Mouse (Mus musculus) lung, postnatal 10 days (tissue): ENCODE measurements around the gene Tgtp2.
"Not testable (repeated sequence)": the region's sequence is repeated elsewhere in the genome, so short reads cannot be mapped to it uniquely, and the experiment has no call there.

ENCODE experiments used
- DNase-seq: peaks from one replicate; pipeline ENCODE4 v3.0.0; 2021

Gene Tgtp2

DNA sequence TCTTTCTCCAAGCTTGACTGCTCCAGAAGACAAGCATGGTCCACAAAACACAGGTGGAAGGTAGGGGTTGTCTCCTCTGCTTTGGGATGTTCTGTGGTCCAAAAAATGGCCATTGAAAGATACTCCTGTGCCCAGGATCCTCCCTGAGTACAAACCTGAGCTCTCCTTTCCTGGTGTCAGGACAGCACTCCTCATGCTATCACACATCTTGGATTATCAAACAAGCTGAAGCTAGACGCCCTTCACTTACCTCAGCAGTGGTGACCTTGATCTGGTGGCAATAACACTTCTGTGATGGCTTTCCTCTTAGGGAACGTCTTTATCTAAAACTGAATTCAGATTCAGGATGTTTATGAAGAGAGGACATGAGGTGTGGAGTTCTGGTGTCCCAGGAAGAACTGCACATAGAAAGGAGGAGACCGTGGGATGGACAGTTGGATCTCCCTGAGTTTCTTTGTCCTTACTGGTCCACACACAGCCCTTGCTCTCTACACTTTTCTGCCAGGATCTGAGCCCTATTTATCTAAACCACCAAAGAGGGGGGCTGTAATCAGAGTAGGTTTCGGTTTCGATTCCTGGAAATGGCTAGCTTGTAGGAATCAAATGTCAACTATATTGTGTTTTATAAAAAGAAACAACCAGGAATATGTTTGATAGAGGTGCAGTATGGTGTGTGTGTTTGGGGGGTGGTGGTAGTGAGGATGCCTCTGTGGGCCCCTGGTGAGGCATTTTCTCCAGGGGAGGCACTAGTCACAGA is at the start of gene Tgtp2:
Gene Tgtp2, minus strand, starts transcription at position 494 of the 757 bp plus-strand sequence.
- not testable (repeated sequence) for DNase-seq

DNA sequence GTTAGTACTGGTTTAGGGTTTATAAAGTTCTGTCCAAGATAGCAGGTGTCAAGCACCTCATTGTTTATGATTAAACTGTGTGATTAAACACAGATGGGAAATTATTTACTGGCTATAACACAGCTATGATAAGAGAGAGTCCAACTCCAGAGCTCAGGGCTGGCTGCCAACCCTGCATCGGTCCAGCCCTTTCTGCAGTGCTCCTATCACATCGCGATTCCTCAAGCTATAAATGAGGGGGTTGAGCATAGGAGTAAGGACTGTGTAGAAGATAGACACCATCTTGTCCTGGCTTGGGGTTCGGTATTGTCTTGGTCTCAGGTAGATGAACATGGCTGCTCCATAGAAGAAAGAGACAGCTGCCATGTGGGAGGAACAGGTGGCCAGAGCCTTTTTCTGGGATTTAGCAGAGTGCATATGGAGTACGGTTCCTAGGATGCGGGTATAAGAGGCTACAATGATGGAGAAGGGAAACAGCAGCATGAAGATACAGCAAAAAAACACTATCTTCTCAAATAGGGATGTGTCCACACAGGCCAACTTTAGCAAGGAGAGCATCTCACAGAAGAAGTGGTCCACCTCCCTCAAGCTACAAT is 48.7 kb upstream of the Tgtp2 start:
- DNase-seq = no peak

- no peak for DNase-seq
Measured at GRCm38 (mm10) chr11:49111000-49111399, 47.0 kb upstream of the Tgtp2 start.

DNA sequence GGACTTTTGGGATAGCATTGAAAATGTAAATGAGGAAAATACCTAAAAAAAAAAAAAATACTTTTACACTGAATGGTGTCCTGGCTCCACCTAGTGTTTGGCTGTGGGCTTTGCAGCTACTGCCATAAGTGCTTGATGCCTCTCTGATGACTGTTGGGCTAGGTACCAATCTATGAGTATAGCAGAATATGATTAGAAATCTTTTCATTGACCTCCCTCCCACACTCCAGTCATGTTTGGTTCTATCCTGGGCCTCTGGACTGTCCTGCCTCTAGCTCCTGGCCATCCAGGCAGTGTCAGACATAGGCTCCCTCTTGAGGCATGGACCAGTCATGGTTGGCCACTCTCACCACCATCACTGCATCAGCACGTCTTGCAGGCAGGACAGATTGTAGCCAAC is 44.8 kb upstream of the Tgtp2 start:
- peak; percentile 57 for DNase-seq

DNA sequence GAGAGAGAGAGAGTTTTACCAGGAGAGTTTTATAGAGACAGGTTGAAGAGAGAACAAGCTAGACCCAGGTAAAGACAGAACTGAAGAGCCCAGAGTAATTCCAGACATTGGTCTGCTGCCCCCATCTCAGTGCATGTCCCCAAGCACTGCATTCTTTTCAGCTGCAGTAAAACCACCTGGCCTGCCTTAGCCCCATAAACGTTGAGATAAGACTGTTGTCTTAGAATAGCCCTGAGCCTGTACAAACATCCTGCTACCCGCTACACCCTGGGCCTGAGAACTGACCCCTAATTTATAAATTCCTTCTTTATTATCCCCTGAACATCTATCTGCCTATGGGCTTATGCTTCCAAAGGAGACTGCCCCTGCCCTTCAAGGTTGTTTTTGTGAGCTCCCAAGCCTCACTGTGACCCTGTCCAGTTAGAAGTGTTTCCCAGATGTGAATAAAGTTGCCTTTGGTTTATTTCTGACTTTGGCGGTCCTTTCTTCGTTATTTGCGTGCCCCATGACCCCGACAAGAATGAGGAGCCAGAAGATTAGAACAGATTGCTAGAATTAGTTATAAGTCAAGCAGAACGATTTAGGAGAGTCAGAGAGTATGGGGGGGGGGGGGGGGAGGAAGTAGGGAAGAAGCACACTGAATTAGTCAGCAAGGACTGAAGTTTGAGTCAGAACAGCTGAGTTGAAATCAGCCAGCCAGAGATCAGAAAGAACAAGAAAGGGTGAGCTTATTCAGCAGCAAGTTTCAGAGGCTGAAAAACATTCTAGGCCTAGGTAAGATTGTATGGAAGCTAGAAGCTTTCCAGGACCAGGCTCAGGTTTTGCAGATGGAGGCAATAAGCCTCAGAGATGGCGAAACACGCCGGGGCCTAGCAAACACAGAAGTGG is 43.9 kb upstream of the Tgtp2 start:
- DNase-seq = no peak

DNA sequence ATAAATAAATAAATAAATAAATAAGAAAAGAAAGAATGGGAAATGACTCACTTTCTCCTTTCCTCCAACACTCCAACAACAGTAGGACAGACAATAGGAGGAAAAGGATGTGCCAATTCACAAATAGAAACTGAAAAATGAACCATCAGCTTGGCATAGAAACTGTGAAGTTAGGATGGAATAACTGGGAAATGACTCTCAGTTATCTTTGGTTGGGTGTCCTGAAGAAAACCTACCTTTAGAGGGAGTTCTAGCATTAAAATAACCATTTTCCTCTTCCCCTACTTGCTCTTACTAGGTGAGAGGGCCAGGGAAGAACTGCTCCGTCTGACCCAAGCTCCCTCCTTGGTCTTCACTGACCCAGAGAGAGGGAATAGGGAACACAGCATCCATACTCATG is 41.7 kb upstream of the Tgtp2 start:
- no peak for DNase-seq

DNA sequence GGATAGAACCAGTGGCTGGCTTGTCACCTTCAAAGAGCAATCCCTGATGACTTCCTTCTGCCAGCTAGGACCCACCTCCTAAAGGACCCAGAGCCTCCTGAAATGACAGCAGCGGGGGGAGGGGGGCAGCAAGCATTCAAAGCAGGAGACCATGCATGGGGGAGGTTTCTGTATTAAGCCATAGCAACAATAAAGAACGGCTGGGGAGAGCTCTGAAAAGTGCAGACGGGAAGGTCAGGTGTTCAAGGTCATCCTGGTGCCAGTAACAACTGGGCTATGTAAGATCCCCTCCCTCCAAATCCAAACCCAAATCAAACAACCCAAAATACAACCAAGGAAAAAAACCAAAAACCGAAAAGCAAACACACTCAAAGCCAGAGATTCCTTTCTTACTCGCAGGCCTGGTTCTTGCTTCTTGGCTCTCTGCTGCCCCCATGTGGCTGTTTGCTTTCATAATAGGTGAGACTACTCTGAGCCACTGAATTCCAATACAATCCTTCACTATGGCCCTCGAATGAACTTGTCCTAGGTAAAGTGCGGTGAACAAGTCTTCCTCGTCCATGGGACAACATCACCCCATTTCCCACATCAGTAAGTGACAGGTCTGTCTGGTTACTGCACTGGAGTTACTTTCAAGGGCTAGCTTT is 39.2 kb upstream of the Tgtp2 start:
- DNase-seq = peak; percentile 92

DNA sequence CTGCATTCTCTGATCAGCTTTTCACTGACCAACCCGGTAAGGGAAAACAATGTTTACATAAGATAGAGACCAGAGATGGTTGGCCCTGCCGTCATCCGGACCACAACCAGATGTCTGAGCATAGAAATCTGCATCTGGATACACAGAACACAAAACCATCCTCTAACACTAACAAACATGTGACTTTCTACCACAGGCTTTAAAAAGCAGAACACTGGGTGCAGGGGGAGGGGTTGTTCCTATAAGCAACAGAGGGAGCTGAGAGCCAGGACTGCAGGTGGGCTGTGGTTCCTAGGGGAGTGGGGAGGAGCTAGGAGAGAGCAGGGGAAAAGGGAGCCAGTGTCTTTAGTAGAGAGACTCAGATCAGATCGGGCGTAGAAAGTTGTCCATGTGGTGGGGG is 37.5 kb upstream of the Tgtp2 start:
- DNase-seq = no peak

GRCm38 (mm10) chr11:49100409-49100808 is 36.4 kb upstream of the Tgtp2 start:
- DNase-seq = no peak

DNA sequence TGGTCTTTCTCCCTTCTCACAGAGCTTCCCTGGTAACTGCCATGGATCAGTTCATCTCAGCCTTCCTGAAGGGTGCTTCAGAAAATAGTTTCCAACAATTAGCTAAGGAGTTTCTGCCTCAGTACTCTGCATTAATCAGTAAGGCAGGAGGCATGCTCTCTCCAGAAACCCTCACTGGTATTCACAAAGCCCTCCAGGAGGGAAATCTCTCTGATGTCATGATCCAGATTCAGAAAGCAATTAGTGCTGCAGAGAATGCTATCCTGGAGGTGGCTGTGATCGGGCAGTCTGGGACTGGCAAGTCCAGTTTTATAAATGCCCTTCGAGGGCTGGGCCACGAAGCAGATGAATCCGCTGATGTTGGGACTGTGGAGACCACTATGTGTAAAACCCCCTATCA is 31.4 kb upstream of the Tgtp2 start:
- no peak for DNase-seq

- no peak for DNase-seq
Measured at GRCm38 (mm10) chr11:49093861-49094660, 30.1 kb upstream of the Tgtp2 start.

GRCm38 (mm10) chr11:49092786-49093185 is 28.8 kb upstream of the Tgtp2 start:
- DNase-seq = no peak

GRCm38 (mm10) chr11:49092053-49092586 is 28.1 kb upstream of the Tgtp2 start:
- DNase-seq = no peak

GRCm38 (mm10) chr11:49091171-49091570 is 27.2 kb upstream of the Tgtp2 start:
- no peak for DNase-seq

DNA sequence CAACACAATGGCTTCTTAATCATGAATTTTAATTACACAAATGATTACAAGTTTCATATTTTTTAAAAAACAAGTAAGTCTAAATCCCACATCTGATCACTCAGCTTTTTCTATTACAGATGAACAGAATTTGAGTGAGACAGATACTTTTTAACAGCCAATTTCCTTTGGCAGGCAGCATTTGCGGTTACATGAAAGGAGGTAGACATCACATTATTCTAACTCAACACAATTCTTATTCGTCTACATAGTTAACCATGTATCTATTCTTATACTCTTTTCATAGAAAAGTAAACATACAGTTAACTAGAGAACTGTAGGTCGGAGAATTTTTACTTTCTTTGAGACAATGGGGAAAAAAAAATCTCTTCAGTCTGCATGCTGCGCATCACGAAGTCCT is 26.5 kb upstream of the Tgtp2 start:
- DNase-seq = no peak

DNA sequence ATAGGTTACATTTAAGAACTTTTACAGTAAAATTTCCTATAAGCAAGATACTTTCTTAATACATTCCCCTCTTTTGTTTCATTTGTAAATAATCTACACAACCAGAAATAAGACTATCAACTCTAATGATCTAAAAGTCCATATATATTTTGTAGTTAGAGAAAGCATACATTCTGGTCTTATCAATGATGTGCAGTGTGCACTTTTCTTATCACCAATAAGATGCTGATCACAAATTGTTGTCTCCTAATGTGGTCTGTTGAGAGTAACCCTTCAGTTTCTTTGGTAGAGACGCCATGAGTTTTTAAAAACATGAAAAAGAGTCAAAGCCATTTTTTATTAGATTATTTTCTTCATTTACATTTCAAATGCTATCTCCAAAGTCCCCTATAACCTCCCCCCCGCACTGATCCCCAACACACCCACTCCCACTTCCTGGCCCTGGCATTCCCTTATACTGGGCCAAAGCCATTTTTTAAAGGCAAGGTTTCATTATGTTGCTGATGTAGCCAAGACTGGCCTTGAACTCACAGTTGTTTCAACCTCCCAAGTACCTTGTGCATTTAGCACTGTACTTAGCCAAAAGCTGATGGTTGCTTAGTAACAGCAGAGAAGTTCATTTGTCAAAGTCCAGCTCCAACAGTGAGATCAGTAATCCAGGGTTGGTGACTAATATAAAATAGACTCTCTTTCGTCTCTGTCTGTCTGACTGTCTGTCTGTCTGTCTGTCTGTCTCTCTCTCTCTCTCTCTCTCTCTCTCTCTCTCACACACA is 25.9 kb upstream of the Tgtp2 start:
- DNase-seq = no peak

DNA sequence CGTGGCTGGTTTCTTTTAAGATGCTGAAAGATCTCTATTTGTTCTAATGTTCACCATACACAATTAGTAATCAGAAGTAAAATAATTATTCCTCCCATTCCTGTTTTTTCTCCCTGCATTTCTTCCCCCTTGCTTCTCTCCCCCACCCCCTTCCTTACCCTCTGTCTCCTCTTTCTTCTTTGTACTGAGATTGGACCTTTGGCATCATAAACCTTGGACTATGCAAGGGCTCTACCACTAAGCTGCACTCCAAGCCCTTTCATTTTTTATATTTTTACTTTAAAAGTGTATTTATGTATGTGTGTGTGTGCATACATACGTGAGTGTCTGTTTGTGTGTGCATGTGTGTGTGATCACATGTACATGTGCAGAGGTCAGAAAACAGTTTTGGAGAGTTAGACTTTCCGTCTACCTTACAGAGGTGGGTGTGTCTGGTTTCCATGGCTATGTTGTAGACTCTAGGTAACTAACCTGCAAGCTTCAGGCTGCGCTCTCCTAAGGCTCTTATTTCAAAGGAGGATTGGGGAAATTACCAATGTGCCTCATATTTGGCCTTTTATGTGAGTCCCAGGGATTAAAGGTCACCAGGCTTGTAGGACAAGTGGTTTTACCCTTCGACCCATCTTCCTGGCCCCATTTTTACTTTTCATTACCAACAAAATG is 25.1 kb upstream of the Tgtp2 start:
- DNase-seq = no peak

GRCm38 (mm10) chr11:49087830-49088616 is 24.0 kb upstream of the Tgtp2 start:
- DNase-seq = peak; percentile 42

DNA sequence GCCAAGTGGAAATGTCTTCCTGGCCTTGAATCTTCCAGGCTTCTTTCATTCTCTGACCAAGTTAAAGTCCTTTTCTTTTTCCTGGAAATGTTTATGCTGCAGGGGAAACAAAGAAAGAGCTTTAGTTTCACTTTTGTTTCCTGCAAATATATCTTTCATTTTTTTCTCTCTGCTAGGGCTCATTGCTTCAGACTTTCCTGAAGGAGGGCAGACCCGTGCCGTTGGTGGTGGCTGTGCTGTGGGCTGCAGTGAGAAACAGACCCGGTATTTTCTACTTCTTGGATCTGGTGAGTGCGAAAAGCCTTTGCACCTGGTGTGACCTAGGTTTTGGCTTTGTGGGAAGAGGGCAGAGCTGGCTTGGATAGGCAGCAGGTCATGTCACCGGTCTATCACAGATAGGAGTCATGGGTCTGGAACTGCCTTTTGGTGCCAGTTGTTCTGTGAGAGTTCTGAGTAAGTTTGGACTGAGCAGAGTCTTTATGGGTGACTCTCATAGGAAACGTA is 22.9 kb upstream of the Tgtp2 start:
- no peak for DNase-seq

GRCm38 (mm10) chr11:49084875-49085274 is 20.9 kb upstream of the Tgtp2 start:
- no peak for DNase-seq
